Mouse (Mus musculus): ENCODE measurements around the gene Tnfrsf18. TPM values are rescaled to one million over a fixed set of nuclear protein-coding genes. Genes with fewer than 3 reads are reported as not detected.

The Tnfrsf18 gene
- total RNA-seq, 4 experiments from 2014 or later = not detected

DNA sequence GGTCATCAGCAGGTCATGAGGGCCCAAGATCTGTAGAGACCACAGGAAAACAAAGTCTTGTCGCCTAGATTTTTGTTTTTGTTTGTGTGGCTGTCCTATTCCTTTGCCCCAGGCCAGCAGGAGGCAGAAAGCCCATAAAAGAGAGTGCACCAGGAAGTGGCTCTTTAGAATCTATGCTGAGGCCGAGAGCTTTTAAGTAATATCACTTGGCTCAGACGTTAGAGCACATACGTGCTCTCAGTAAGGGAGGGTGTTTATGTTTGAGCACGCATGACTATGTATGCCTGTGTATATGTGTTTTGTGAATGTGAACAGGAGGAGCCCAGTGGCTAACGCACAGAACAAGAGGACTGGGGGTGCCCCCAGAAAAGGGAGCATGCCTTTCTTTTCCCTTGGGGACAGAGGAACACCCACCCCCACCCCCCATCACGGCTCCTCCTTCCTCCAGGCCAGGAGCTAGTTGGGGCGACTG, 51.0 kb downstream of the Tnfrsf18 start:
- no peak for DNase-seq (ENCODE audit: low spot score in 2 of 2)

DNA sequence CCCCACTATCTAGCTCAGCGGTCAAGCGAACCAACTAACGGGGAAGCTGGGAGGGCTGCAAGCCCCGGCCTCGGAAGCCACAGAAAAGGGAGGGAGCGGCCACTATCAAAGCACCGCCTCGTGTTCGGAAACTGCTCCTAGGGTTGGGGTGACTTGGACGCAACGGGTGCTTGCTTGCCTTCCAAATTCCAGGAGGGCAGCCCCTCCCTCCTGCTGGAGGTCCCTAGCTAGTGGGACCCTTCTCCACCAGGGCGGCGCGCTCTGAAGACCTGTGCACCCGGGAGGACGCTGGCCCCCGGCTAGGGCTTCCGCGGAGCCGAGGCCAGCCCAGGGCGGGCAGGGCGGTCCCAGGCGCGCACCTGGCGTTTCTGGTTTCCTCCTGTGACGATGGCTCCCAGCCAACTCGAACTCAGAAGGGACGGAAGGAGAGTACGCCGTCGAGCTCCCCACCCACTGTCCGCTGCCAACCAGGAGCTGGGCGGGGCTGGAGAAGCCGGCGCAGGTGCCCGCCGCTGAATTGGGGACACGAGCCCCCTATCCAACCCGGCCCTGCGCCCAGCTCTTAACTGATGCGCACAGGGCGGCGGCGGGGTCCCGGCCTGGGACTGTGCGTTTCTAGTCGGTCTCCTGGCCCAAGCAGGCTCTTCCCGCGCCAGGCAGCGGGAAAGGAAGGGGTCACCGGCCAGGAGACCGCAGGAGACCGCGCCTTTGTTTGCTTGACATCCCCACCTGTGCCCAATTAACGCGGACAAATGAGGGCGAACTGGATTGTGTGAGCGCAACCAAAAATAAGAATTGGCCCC, 51.7 kb downstream of the Tnfrsf18 start:
- no peak for DNase-seq (ENCODE audit: low spot score in 2 of 2)

Small RNA genes within 50 kb of the gene (microRNA-seq; reads per million reads assigned to microRNA genes)
- gene Mir200a = not detected
- 5.0 reads per million for gene Mir200b
- gene Mir429 = 5.0 reads per million

Other genes starting within 250 kb of the Tnfrsf18 start
- under 1 TPM; 0.21 to 0.72 (median 0.31) TPM for gene Tmem88b, start 240.3 kb upstream of the Tnfrsf18 start, total RNA-seq (2022)
- not detected for gene Ankrd65, start 235.7 kb upstream of the Tnfrsf18 start, total RNA-seq (2022)
- gene Mrpl20, start 223.3 kb upstream of the Tnfrsf18 start, total RNA-seq (2022) = 10 to 100 TPM; 46.2 to 50.5 (median 47.7) TPM
- gene Ccnl2, start 213.7 kb upstream of the Tnfrsf18 start, total RNA-seq (2022) = 10 to 100 TPM; 11.6 to 19.5 (median 15.0) TPM
- 10 to 100 TPM; 73.1 to 83.9 (median 79.0) TPM for gene Aurkaip1, start 194.9 kb upstream of the Tnfrsf18 start, total RNA-seq (2022)
- 10 to 100 TPM; 16.5 to 34.5 (median 24.9) TPM for gene Mxra8, start 186.5 kb upstream of the Tnfrsf18 start, total RNA-seq (2022)
- gene Dvl1, start 178.8 kb upstream of the Tnfrsf18 start, total RNA-seq (2022) = 100 to 1,000 TPM; 117 to 124 (median 120) TPM
- gene Tas1r3, start 162.8 kb upstream of the Tnfrsf18 start, total RNA-seq (2022) = under 1 TPM in 2 of 4 experiments, not detected in 2; 0.11 to 0.12 TPM
- 10 to 100 TPM; 11.0 to 18.7 (median 16.1) TPM for gene Cptp, start 156.7 kb upstream of the Tnfrsf18 start, total RNA-seq (2022)
- 10 to 100 TPM; 13.0 to 16.8 (median 14.1) TPM for gene Ints11, start 156.6 kb upstream of the Tnfrsf18 start, total RNA-seq (2022)
- gene Pusl1, start 134.4 kb upstream of the Tnfrsf18 start, total RNA-seq (2022) = 10 to 100 TPM; 14.2 to 17.0 (median 14.9) TPM
- 1 to 10 TPM; 5.6 to 8.3 (median 7.2) TPM for gene Acap3, start 134.3 kb upstream of the Tnfrsf18 start, total RNA-seq (2022)
- gene Ube2j2, start 82.3 kb upstream of the Tnfrsf18 start, total RNA-seq (2022) = 10 to 100 TPM; 53.4 to 69.1 (median 58.7) TPM
- gene C1qtnf12, start 63.8 kb upstream of the Tnfrsf18 start, total RNA-seq (2022) = 10 to 100 TPM; 14.6 to 22.4 (median 20.8) TPM
- 1 to 10 TPM in 3 of 4 experiments, under 1 TPM in 1; 0.94 to 1.8 (median 1.6) TPM for gene B3galt6, start 33.5 kb upstream of the Tnfrsf18 start, total RNA-seq (2022)
- 10 to 100 TPM; 68.8 to 85.8 (median 77.5) TPM for gene Sdf4, start 33.3 kb upstream of the Tnfrsf18 start, total RNA-seq (2022)
- 1 to 10 TPM in 3 of 4 experiments, under 1 TPM in 1; 0.65 to 1.9 (median 1.4) TPM for gene Tnfrsf4, start 12.3 kb upstream of the Tnfrsf18 start, total RNA-seq (2022)
- gene Ttll10, start 33.2 kb downstream of the Tnfrsf18 start, total RNA-seq (2022) = not detected
- gene 9430015G10Rik, start 83.8 kb downstream of the Tnfrsf18 start, total RNA-seq (2022) = 1 to 10 TPM; 2.1 to 4.2 (median 2.4) TPM
- not detected for gene Rnf223, start 104.3 kb downstream of the Tnfrsf18 start, total RNA-seq (2022)
- gene Agrn, start 171.3 kb downstream of the Tnfrsf18 start, total RNA-seq (2022) = 1 to 10 TPM; 3.3 to 5.9 (median 4.4) TPM
- gene Isg15, start 174.7 kb downstream of the Tnfrsf18 start, total RNA-seq (2022) = under 1 TPM in 2 of 4 experiments, not detected in 2; 0.34 to 0.67 TPM
- gene AW011738, start 177.1 kb downstream of the Tnfrsf18 start, total RNA-seq (2022) = 1 to 10 TPM; 4.3 to 6.3 (median 4.8) TPM
- gene Perm1, start 189.7 kb downstream of the Tnfrsf18 start, total RNA-seq (2022) = 100 to 1,000 TPM; 149 to 208 (median 179) TPM
- gene Plekhn1, start 208.7 kb downstream of the Tnfrsf18 start, total RNA-seq (2022) = 1 to 10 TPM; 5.5 to 6.6 (median 6.2) TPM
- 10 to 100 TPM; 30.9 to 38.1 (median 32.1) TPM for gene Noc2l, start 209.8 kb downstream of the Tnfrsf18 start, total RNA-seq (2022)
- not detected for gene Samd11, start 229.5 kb downstream of the Tnfrsf18 start, total RNA-seq (2022)

All from gastrocnemius, adult 8-10 months (tissue).